Mouse (Mus musculus) hindbrain, embryonic 11.5 days (tissue): Measurements from ENCODE around the gene Ppp1r12a. TPM values are rescaled to one million over a fixed set of nuclear protein-coding genes. Genes with fewer than 3 reads are reported as not detected.

Source experiments
- ATAC-seq: fragments of 200-750 bp; cut with Nextera tagmentation; 2 replicates; pipeline ENCODE4 v1.8.0; 2017; ENCODE audit warnings: mild to moderate bottlenecking, moderate TSS enrichment, moderate library complexity; ENCODE audit not compliant: low FRiP score
- DNase-seq: peaks from one replicate; pipeline ENCODE4 v3.0.0-alpha.2; 2015; ENCODE audit warnings: low spot score
- H3K27ac ChIP-seq: fragments of 300-500 bp; sonication (generic); 2 replicates; pipeline ENCODE4 v1.5.1; 2014; ENCODE audit warnings: mild to moderate bottlenecking, low read depth, low read length
- H3K27me3 ChIP-seq: fragments of 300-500 bp; sonication (generic); 2 replicates; pipeline ENCODE4 v1.6.1; 2014; ENCODE audit warnings: mild to moderate bottlenecking, low read length, moderate library complexity, mixed read lengths; ENCODE audit not compliant: control insufficient read depth, insufficient read depth
- H3K36me3 ChIP-seq: fragments of 300-500 bp; sonication (generic); 2 replicates; pipeline ENCODE4 v1.6.1; 2014; ENCODE audit warnings: mild to moderate bottlenecking, low read length, moderate library complexity, mixed read lengths; ENCODE audit not compliant: control insufficient read depth, insufficient read depth
- H3K4me1 ChIP-seq: fragments of 300-500 bp; sonication (generic); replicated peaks from 2 replicates; pipeline ENCODE4 v1.6.1; 2014; ENCODE audit warnings: low read length, mixed read lengths; ENCODE audit not compliant: control insufficient read depth, insufficient read depth
- H3K4me2 ChIP-seq: fragments of 300-500 bp; sonication (generic); replicated peaks from 2 replicates; pipeline ENCODE4 v1.6.1; 2014; ENCODE audit warnings: mild to moderate bottlenecking, low read depth, low read length
- H3K4me3 ChIP-seq: fragments of 300-500 bp; sonication (generic); 2 replicates; pipeline ENCODE4 v1.5.1; 2014; ENCODE audit warnings: low read depth, low read length
- H3K9ac ChIP-seq: fragments of 300-500 bp; sonication (generic); 2 replicates; pipeline ENCODE4 v1.6.1; 2014; ENCODE audit warnings: low read depth, low read length
- H3K9me3 ChIP-seq: fragments of 300-500 bp; sonication (generic); 2 replicates; pipeline ENCODE4 v1.6.1; 2016; ENCODE audit warnings: low read length; ENCODE audit not compliant: control insufficient read depth
- WGBS: fragments of 180-500 bp; shearing (Covaris S2); extraction: QIAGEN DNeasy Blood & Tissue Kit; methylation state at CpG from one replicate; pipeline ENCODE4 v1.1.7; 2014; 5-methylcytosine and 5-hydroxymethylcytosine counted together
- polyA plus RNA-seq: library from polyadenylated mRNA; unstranded; fragments of >200 nt; fragmentation: Nextera tagmentation; extraction: Ambion mirVana; gene quantifications from 2 replicates; pipeline ENCODE4 v1.2.1, GENCODE M21; 2014

Ppp1r12a gene
- polyA plus RNA-seq, 1 experiment from 2014 or later: 97.2 TPM

- Histone ChIP-seq H3K9me3 (no peaks in the 10 kb centered on the region), H3K27ac (no peak overlapping the region), H3K27me3 (no peaks in the 10 kb centered on the region), H3K4me1 (no peaks in the 10 kb centered on the region), H3K4me3 (no peak overlapping the region), H3K4me2 (no peak overlapping the region), H3K9ac (no peak overlapping the region), H3K36me3 (no peaks in the 10 kb centered on the region)
- no peak for DNase-seq
- WGBS: 91% methylated on average over 6 of the region's 6 CpGs
- ATAC-seq: 0 out of 2 replicates have a peak, but pooled peaks have one; percentile 30
Measured at GRCm38 (mm10) chr10:108133253-108133652, 28.7 kb upstream of the Ppp1r12a start.

- no peaks in the 10 kb centered on the region for H3K9me3 ChIP-seq
- H3K9ac ChIP-seq: no peak overlapping the region
- H3K4me1 ChIP-seq: no peaks in the 10 kb centered on the region
- H3K4me2 ChIP-seq: no peak overlapping the region
- DNase-seq (no peak), ATAC-seq (no peak)
- no peak overlapping the region for H3K4me3 ChIP-seq
- H3K36me3 ChIP-seq: no peaks in the 10 kb centered on the region
- WGBS: 74% methylated on average over 5 of the region's 5 CpGs
- no peaks in the 10 kb centered on the region for H3K27me3 ChIP-seq
- H3K27ac ChIP-seq: no peak overlapping the region
Measured at GRCm38 (mm10) chr10:108133745-108134144, 28.2 kb upstream of the Ppp1r12a start.

GRCm38 (mm10) chr10:108138347-108138746 is 23.6 kb upstream of the Ppp1r12a start:
- no peak overlapping the region for H3K4me2 ChIP-seq
- H3K36me3 ChIP-seq: no peaks in the 10 kb centered on the region
- no peaks in the 10 kb centered on the region for H3K9me3 ChIP-seq
- no peaks in the 10 kb centered on the region for H3K27me3 ChIP-seq
- DNase-seq: no peak
- no peak for ATAC-seq
- no peak overlapping the region for H3K27ac ChIP-seq
- no peaks in the 10 kb centered on the region for H3K4me1 ChIP-seq
- 85% methylated on average over 5 of the region's 5 CpGs for WGBS
- H3K9ac ChIP-seq: no peak overlapping the region
- no peak overlapping the region for H3K4me3 ChIP-seq

- H3K4me2 ChIP-seq: no peak overlapping the region
- no peaks in the 10 kb centered on the region for H3K4me1 ChIP-seq
- DNase-seq (no peak), ATAC-seq (no peak)
- H3K4me3 ChIP-seq: no peak overlapping the region
- no peak overlapping the region for H3K9ac ChIP-seq
- no peaks in the 10 kb centered on the region for H3K27me3 ChIP-seq
- no peaks in the 10 kb centered on the region for H3K9me3 ChIP-seq
- H3K27ac ChIP-seq: no peak overlapping the region
- 69% methylated on average over 3 of the region's 3 CpGs for WGBS
- H3K36me3 ChIP-seq: no peaks in the 10 kb centered on the region
Measured at GRCm38 (mm10) chr10:108139788-108140187, 22.2 kb upstream of the Ppp1r12a start.

GRCm38 (mm10) chr10:108140742-108141141 is 21.3 kb upstream of the Ppp1r12a start:
- no peak overlapping the region for H3K4me3 ChIP-seq
- no peak overlapping the region for H3K27ac ChIP-seq
- H3K27me3 ChIP-seq: no peaks in the 10 kb centered on the region
- H3K9me3 ChIP-seq: no peaks in the 10 kb centered on the region
- WGBS: 92% methylated on average over 3 of the region's 3 CpGs
- DNase-seq (no peak), ATAC-seq (no peak)
- H3K36me3 ChIP-seq: no peaks in the 10 kb centered on the region
- no peak overlapping the region for H3K4me2 ChIP-seq
- H3K9ac ChIP-seq: no peak overlapping the region
- H3K4me1 ChIP-seq: no peaks in the 10 kb centered on the region

- WGBS: 78% methylated on average over 4 of the region's 4 CpGs
- Histone ChIP-seq H3K4me3 (no peak overlapping the region), H3K9ac (no peak overlapping the region), H3K9me3 (no peaks in the 10 kb centered on the region), H3K27me3 (no peaks in the 10 kb centered on the region), H3K4me1 (no peaks in the 10 kb centered on the region), H3K4me2 (no peak overlapping the region), H3K27ac (no peak overlapping the region), H3K36me3 (no peaks in the 10 kb centered on the region)
- ATAC-seq (no peak), DNase-seq (no peak)
Measured at GRCm38 (mm10) chr10:108143991-108144525, 17.9 kb upstream of the Ppp1r12a start.

GRCm38 (mm10) chr10:108145701-108146100 is 16.3 kb upstream of the Ppp1r12a start:
- Histone ChIP-seq H3K4me1 (no peaks in the 10 kb centered on the region), H3K9me3 (no peaks in the 10 kb centered on the region), H3K27me3 (no peaks in the 10 kb centered on the region), H3K27ac (no peak overlapping the region), H3K4me2 (no peak overlapping the region), H3K9ac (no peak overlapping the region), H3K36me3 (no peaks in the 10 kb centered on the region), H3K4me3 (no peak overlapping the region)
- ATAC-seq: no peak
- no peak for DNase-seq
- WGBS: 86% methylated on average over 9 of the region's 9 CpGs

- no peaks in the 10 kb centered on the region for H3K27me3 ChIP-seq
- no peak overlapping the region for H3K27ac ChIP-seq
- ATAC-seq (no peak), DNase-seq (no peak)
- no peaks in the 10 kb centered on the region for H3K36me3 ChIP-seq
- no peak overlapping the region for H3K4me2 ChIP-seq
- no peak overlapping the region for H3K4me3 ChIP-seq
- no peaks in the 10 kb centered on the region for H3K9me3 ChIP-seq
- H3K9ac ChIP-seq: no peak overlapping the region
- WGBS: 89% methylated on average over 9 of the region's 9 CpGs
- H3K4me1 ChIP-seq: no peaks in the 10 kb centered on the region
Measured at GRCm38 (mm10) chr10:108147031-108147430, 15.0 kb upstream of the Ppp1r12a start.

- DNase-seq (no peak), ATAC-seq (no peak)
- no peak overlapping the region for H3K4me3 ChIP-seq
- H3K9ac ChIP-seq: no peak overlapping the region
- no peaks in the 10 kb centered on the region for H3K36me3 ChIP-seq
- 87% methylated on average over 3 of the region's 3 CpGs for WGBS
- no peak overlapping the region for H3K27ac ChIP-seq
- H3K4me2 ChIP-seq: no peak overlapping the region
- no peaks in the 10 kb centered on the region for H3K4me1 ChIP-seq
- no peaks in the 10 kb centered on the region for H3K9me3 ChIP-seq
- H3K27me3 ChIP-seq: no peaks in the 10 kb centered on the region
Measured at GRCm38 (mm10) chr10:108153301-108153700, 8.7 kb upstream of the Ppp1r12a start.
